Mouse (Mus musculus) MN1 (cell line): Measurements from ENCODE around the gene Pld2.

Experiments used
- DNase-seq: peaks from one replicate; pipeline ENCODE4 v3.0.0-alpha.2; 2016; ENCODE audit warnings: low spot score

Pld2 gene

GRCm38 (mm10) chr11:70578962-70579361 lies 39.1 kb downstream of the Pld2 start:
- DNase-seq, result no peak

GRCm38 (mm10) chr11:70579710-70580357 lies 40.0 kb downstream of the Pld2 start:
- DNase-seq, result no peak

- DNase-seq, result no peak
Measured at GRCm38 (mm10) chr11:70580358-70580720, 40.5 kb downstream of the Pld2 start.

GRCm38 (mm10) chr11:70580921-70581320 lies 41.1 kb downstream of the Pld2 start:
- no peak for DNase-seq

GRCm38 (mm10) chr11:70582196-70582595 lies 42.3 kb downstream of the Pld2 start:
- DNase-seq, result no peak

GRCm38 (mm10) chr11:70583022-70583714 lies 43.3 kb downstream of the Pld2 start:
- DNase-seq, result peak; percentile 34

GRCm38 (mm10) chr11:70583775-70584174 lies 43.9 kb downstream of the Pld2 start:
- DNase-seq, result no peak

GRCm38 (mm10) chr11:70585457-70585856 lies 45.6 kb downstream of the Pld2 start:
- DNase-seq, result peak; percentile 69

- DNase-seq, result no peak
Measured at GRCm38 (mm10) chr11:70586261-70586660, 46.4 kb downstream of the Pld2 start.

- no peak for DNase-seq
Measured at GRCm38 (mm10) chr11:70586954-70587353, 47.1 kb downstream of the Pld2 start.

- no peak for DNase-seq
Measured at GRCm38 (mm10) chr11:70591733-70592132, 51.9 kb downstream of the Pld2 start.

GRCm38 (mm10) chr11:70594253-70594989 lies 54.6 kb downstream of the Pld2 start:
- no peak for DNase-seq

GRCm38 (mm10) chr11:70595638-70596037 lies 55.8 kb downstream of the Pld2 start:
- no peak for DNase-seq

- DNase-seq, result no peak
Measured at GRCm38 (mm10) chr11:70596094-70596493, 56.2 kb downstream of the Pld2 start.

- DNase-seq, result no peak
Measured at GRCm38 (mm10) chr11:70597301-70597700, 57.4 kb downstream of the Pld2 start.

GRCm38 (mm10) chr11:70598451-70598953 lies 58.6 kb downstream of the Pld2 start:
- no peak for DNase-seq

GRCm38 (mm10) chr11:70605024-70605566 lies 65.2 kb downstream of the Pld2 start:
- peak; percentile 84 for DNase-seq

GRCm38 (mm10) chr11:70606717-70607116 lies 66.9 kb downstream of the Pld2 start:
- DNase-seq, result no peak

- no peak for DNase-seq
Measured at GRCm38 (mm10) chr11:70607611-70608010, 67.7 kb downstream of the Pld2 start.
